Mouse (Mus musculus): ENCODE measurements around the gene Rfc4. TPM values are rescaled to one million over a fixed set of nuclear protein-coding genes. Genes with fewer than 3 reads are reported as not detected.

Rfc4 gene
- polyA plus RNA-seq, 2 experiments: 17.1 to 178 TPM

GRCm38 (mm10) chr16:23151423-23151822, 23.9 kb upstream of the Rfc4 start:
- ATAC-seq (ENCODE audit: insufficient read depth) (no peak), DNase-seq (ENCODE audit: low read depth in 3 of 3, low spot score in 3 of 3) (no peak)
- Histone ChIP-seq H3K9ac (replicated peaks) (no peak overlapping the region), H3K36me3 (replicated peaks; ENCODE audit: control insufficient read depth, insufficient read depth, low read depth) (no peaks in the 10 kb centered on the region), H3K4me1 (replicated peaks; ENCODE audit: control insufficient read depth in 2 of 2, insufficient read depth in 2 of 2, low read length in 1 of 2) (0 out of 4 replicates have a peak, but pooled peaks cover 0 to 1% of the 10 kb centered on the region in 2 experiments), H3K27ac (no peak overlapping the region), H3K4me2 (ENCODE audit: low read depth) (no peak overlapping the region), H3K9me3 (ENCODE audit: control insufficient read depth, low read length) (no peaks in the 10 kb centered on the region), H3K27me3 (ENCODE audit: control insufficient read depth, insufficient read depth, low read length) (no peaks in the 10 kb centered on the region), H3K4me3 (ENCODE audit: insufficient read depth in 1 of 2, low read depth in 2 of 2, low read length in 2 of 2) (no peak overlapping the region)
- TF ChIP-seq EP300 (IDR thresholded peaks at IDR 0.05; ENCODE audit: low read depth) (no peak), CTCF (IDR thresholded peaks at IDR 0.05; ENCODE audit: low read depth) (peak; percentile 48)
- WGBS (ENCODE audit: insufficient replicate concordance): 26% methylated on average over 2 of the region's 2 CpGs

- H3K27ac ChIP-seq: no peak overlapping the region
- WGBS (ENCODE audit: insufficient replicate concordance): 61% methylated on average over 8 of the region's 8 CpGs
- TF ChIP-seq CTCF (IDR thresholded peaks at IDR 0.05; ENCODE audit: low read depth) (no peak), EP300 (IDR thresholded peaks at IDR 0.05; ENCODE audit: low read depth) (no peak)
Observed at GRCm38 (mm10) chr16:23149396-23149795, 21.9 kb upstream of the Rfc4 start.

GRCm38 (mm10) chr16:23148936-23149335, 21.4 kb upstream of the Rfc4 start:
- DNase-seq (ENCODE audit: low read depth in 3 of 3, low spot score in 3 of 3): no peak
- Histone ChIP-seq H3K4me3 (ENCODE audit: insufficient read depth in 1 of 2, low read depth in 2 of 2, low read length in 2 of 2) (no peak overlapping the region), H3K27ac (no peak overlapping the region), H3K4me2 (ENCODE audit: low read depth) (no peak overlapping the region), H3K9ac (replicated peaks) (no peak overlapping the region), H3K36me3 (replicated peaks; ENCODE audit: control insufficient read depth, insufficient read depth, low read depth) (no peaks in the 10 kb centered on the region), H3K4me1 (replicated peaks; ENCODE audit: control insufficient read depth in 2 of 2, insufficient read depth in 2 of 2, low read length in 1 of 2) (peaks cover 0 to 2% of the 10 kb centered on the region in 2 experiments; a peak in 2 of 4 replicates), H3K27me3 (ENCODE audit: control insufficient read depth, insufficient read depth, low read length) (no peaks in the 10 kb centered on the region), H3K9me3 (ENCODE audit: control insufficient read depth, low read length) (no peaks in the 10 kb centered on the region)
- no peak for ATAC-seq (ENCODE audit: insufficient read depth)
- WGBS (ENCODE audit: insufficient replicate concordance): 61% methylated on average over 2 of the region's 2 CpGs
- no peak for TF ChIP-seq CTCF (IDR thresholded peaks at IDR 0.05; ENCODE audit: low read depth)

More at GRCm38 (mm10) chr16:23149396-23149795, 21.9 kb upstream of the Rfc4 start:
- Histone ChIP-seq H3K4me3 (ENCODE audit: insufficient read depth in 1 of 2, low read depth in 2 of 2, low read length in 2 of 2) (no peak overlapping the region), H3K27me3 (ENCODE audit: control insufficient read depth, insufficient read depth, low read length) (no peaks in the 10 kb centered on the region), H3K4me2 (ENCODE audit: low read depth) (no peak overlapping the region), H3K9ac (replicated peaks) (no peak overlapping the region), H3K9me3 (ENCODE audit: control insufficient read depth, low read length) (no peaks in the 10 kb centered on the region), H3K36me3 (replicated peaks; ENCODE audit: control insufficient read depth, insufficient read depth, low read depth) (no peaks in the 10 kb centered on the region), H3K4me1 (replicated peaks; ENCODE audit: control insufficient read depth in 2 of 2, insufficient read depth in 2 of 2, low read length in 1 of 2) (0 out of 4 replicates have a peak, but pooled peaks cover 0 to 1% of the 10 kb centered on the region in 2 experiments)
- ATAC-seq (ENCODE audit: insufficient read depth): no peak
- no peak for DNase-seq (ENCODE audit: low read depth in 3 of 3, low spot score in 3 of 3)

GRCm38 (mm10) chr16:23146280-23146679, 18.7 kb upstream of the Rfc4 start, which contains the start of gene Adipoq:
Adipoq (plus strand) TSS chr16:23146536.
- no peak for DNase-seq (ENCODE audit: low read depth in 3 of 3, low spot score in 3 of 3)
- Histone ChIP-seq H3K9ac (replicated peaks) (no peak within 1 kb of the TSS), H3K4me3 (ENCODE audit: insufficient read depth in 1 of 2, low read depth in 2 of 2, low read length in 2 of 2) (no peak within 1 kb of the TSS), H3K36me3 (replicated peaks; ENCODE audit: control insufficient read depth, insufficient read depth, low read depth) (no peaks in the 10 kb centered on the region), H3K27me3 (ENCODE audit: control insufficient read depth, insufficient read depth, low read length) (no peaks in the 10 kb centered on the region), H3K4me2 (ENCODE audit: low read depth) (no peak within 1 kb of the TSS), H3K27ac (no peak within 1 kb of the TSS), H3K4me1 (replicated peaks; ENCODE audit: control insufficient read depth in 2 of 2, insufficient read depth in 2 of 2, low read length in 1 of 2) (peaks cover 0 to 4% of the 10 kb centered on the region in 2 experiments; a peak in 2 of 4 replicates), H3K9me3 (ENCODE audit: control insufficient read depth, low read length) (no peaks in the 10 kb centered on the region)
- WGBS (ENCODE audit: insufficient replicate concordance): 53% methylated on average over 3 of the region's 3 CpGs
- ATAC-seq (ENCODE audit: insufficient read depth): no peak
- TF ChIP-seq CTCF (IDR thresholded peaks at IDR 0.05; ENCODE audit: low read depth): no peak
- no peak for TF ChIP-seq EP300 (IDR thresholded peaks at IDR 0.05; ENCODE audit: low read depth)

GRCm38 (mm10) chr16:23145211-23145610, 17.7 kb upstream of the Rfc4 start:
- no peak overlapping the region for H3K4me3 ChIP-seq (ENCODE audit: insufficient read depth in 1 of 2, low read depth in 2 of 2, low read length in 2 of 2)
- no peak overlapping the region for H3K9ac ChIP-seq (replicated peaks)
- no peaks in the 10 kb centered on the region for H3K36me3 ChIP-seq (replicated peaks; ENCODE audit: control insufficient read depth, insufficient read depth, low read depth)
- ATAC-seq (ENCODE audit: insufficient read depth) (no peak), DNase-seq (ENCODE audit: low read depth in 3 of 3, low spot score in 3 of 3) (no peak)
- H3K4me2 ChIP-seq (ENCODE audit: low read depth): no peak overlapping the region
- 54% methylated on average over 5 of the region's 5 CpGs for WGBS (ENCODE audit: insufficient replicate concordance)
- peaks cover 0 to 4% of the 10 kb centered on the region in 2 experiments; a peak in 2 of 4 replicates for H3K4me1 ChIP-seq (replicated peaks; ENCODE audit: control insufficient read depth in 2 of 2, insufficient read depth in 2 of 2, low read length in 1 of 2)
- TF ChIP-seq CTCF (IDR thresholded peaks at IDR 0.05; ENCODE audit: low read depth) (no peak), EP300 (IDR thresholded peaks at IDR 0.05; ENCODE audit: low read depth) (no peak)
- H3K9me3 ChIP-seq (ENCODE audit: control insufficient read depth, low read length): no peaks in the 10 kb centered on the region
- H3K27me3 ChIP-seq (ENCODE audit: control insufficient read depth, insufficient read depth, low read length): no peaks in the 10 kb centered on the region
- H3K27ac ChIP-seq: no peak overlapping the region
